Mouse (Mus musculus): ENCODE results near the gene Aurkb. TPM values are rescaled to one million over a fixed set of nuclear protein-coding genes. Genes with fewer than 3 reads are reported as not detected.
A peak's percentile ranks its signal among the peaks of the same experiment; 100 is the strongest.

Gene Aurkb
- polyA plus RNA-seq, 1 experiment from 2014 or later, result 120 TPM

DNA sequence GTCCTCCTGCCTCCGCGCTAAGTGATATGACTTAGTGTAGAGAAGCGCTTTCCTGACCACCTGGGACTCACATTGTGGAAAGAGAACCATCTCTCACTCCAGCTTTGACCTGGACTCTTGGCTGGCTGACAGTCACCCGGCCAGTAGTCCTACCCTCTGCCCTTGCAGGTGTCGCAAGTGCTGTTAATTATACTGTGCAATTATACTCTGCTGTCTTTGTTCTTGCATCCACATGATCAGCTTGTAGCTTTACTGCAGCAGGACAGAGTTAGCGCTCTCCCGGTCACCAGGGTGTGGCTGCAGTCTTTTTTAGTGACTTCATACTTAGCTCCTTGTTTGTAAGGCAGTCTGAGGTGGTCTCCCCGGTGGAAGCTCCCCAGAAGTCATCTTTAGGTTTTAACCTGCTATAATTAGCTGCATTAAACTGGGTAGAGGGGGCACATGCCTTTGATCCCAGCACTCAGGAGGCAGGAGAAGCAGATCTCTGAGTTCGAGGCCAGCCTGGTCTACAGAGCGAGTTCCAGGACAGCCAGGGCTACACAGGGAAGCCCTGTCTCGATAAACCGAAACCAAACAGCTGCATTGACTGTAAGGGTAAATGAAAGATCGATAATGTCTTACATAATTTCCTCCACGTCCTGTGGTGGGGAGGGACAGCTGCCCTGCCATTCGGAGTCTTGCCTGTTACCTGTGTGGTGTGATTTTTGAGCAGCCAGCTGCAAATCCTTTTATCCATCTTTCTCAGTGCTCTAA is 34.8 kb downstream of the Aurkb start:
- ATAC-seq (ENCODE audit: insufficient read depth, low FRiP score), result no peak
- H3K9me3 ChIP-seq (replicated peaks; ENCODE audit: control insufficient read depth, low read length), result no peaks in the 10 kb centered on the region
- no peaks in the 10 kb centered on the region for H3K4me1 ChIP-seq (ENCODE audit: control insufficient read depth, insufficient read depth, low read length)
- no peak overlapping the region for H3K27ac ChIP-seq (ENCODE audit: low read length)
- 77% methylated on average over 15 of the region's 15 CpGs for WGBS
- H3K4me3 ChIP-seq (replicated peaks; ENCODE audit: low read length), result no peak overlapping the region
- no peaks in the 10 kb centered on the region for H3K27me3 ChIP-seq (ENCODE audit: control insufficient read depth, insufficient read depth, low read length)
- no peaks in the 10 kb centered on the region for H3K36me3 ChIP-seq (ENCODE audit: control insufficient read depth, insufficient read depth, low read length)
- H3K9ac ChIP-seq (ENCODE audit: low read length), result no peak overlapping the region
- no peak overlapping the region for H3K4me2 ChIP-seq (ENCODE audit: low read depth, low read length)

GRCm38 (mm10) chr11:69080855-69081222 is 35.4 kb downstream of the Aurkb start:
- H3K9ac ChIP-seq (ENCODE audit: low read length), result no peak overlapping the region
- no peak overlapping the region for H3K27ac ChIP-seq (ENCODE audit: low read length)
- no peaks in the 10 kb centered on the region for H3K36me3 ChIP-seq (ENCODE audit: control insufficient read depth, insufficient read depth, low read length)
- no peak overlapping the region for H3K4me3 ChIP-seq (replicated peaks; ENCODE audit: low read length)
- H3K9me3 ChIP-seq (replicated peaks; ENCODE audit: control insufficient read depth, low read length), result no peaks in the 10 kb centered on the region
- no peaks in the 10 kb centered on the region for H3K4me1 ChIP-seq (ENCODE audit: control insufficient read depth, insufficient read depth, low read length)
- 84% methylated on average over 8 of the region's 8 CpGs for WGBS
- H3K27me3 ChIP-seq (ENCODE audit: control insufficient read depth, insufficient read depth, low read length), result no peaks in the 10 kb centered on the region
- no peak overlapping the region for H3K4me2 ChIP-seq (ENCODE audit: low read depth, low read length)
- ATAC-seq (ENCODE audit: insufficient read depth, low FRiP score), result no peak

DNA sequence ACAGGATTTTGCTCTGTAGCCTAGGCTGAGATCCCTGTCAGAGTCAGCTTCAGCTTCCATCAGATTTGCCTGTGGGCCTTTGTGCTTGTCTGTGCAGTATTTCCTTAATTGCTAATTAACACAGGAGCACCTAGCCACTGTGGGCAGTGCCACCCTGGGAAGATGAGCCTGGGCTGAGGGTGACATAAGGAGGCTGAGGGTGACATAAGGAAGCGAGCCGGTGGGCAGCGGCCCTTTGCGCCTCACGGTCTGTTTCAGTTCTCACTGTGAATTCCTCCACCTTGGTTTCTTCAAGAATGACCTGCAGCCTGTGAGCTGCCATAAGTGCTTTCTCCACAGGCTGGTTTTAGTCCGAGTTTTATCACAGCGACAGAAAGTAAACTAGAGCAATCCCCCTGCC is 36.2 kb downstream of the Aurkb start:
- H3K36me3 ChIP-seq (ENCODE audit: control insufficient read depth, insufficient read depth, low read length), result no peaks in the 10 kb centered on the region
- H3K9me3 ChIP-seq (replicated peaks; ENCODE audit: control insufficient read depth, low read length), result no peaks in the 10 kb centered on the region
- no peak overlapping the region for H3K4me3 ChIP-seq (replicated peaks; ENCODE audit: low read length)
- H3K9ac ChIP-seq (ENCODE audit: low read length), result no peak overlapping the region
- no peak for ATAC-seq (ENCODE audit: insufficient read depth, low FRiP score)
- H3K27me3 ChIP-seq (ENCODE audit: control insufficient read depth, insufficient read depth, low read length), result no peaks in the 10 kb centered on the region
- H3K27ac ChIP-seq (ENCODE audit: low read length), result no peak overlapping the region
- 74% methylated on average over 7 of the region's 7 CpGs for WGBS
- H3K4me2 ChIP-seq (ENCODE audit: low read depth, low read length), result no peak overlapping the region
- peaks cover 3% of the 10 kb centered on the region; the same call in 1 of the 2 replicates for H3K4me1 ChIP-seq (ENCODE audit: control insufficient read depth, insufficient read depth, low read length)

DNA sequence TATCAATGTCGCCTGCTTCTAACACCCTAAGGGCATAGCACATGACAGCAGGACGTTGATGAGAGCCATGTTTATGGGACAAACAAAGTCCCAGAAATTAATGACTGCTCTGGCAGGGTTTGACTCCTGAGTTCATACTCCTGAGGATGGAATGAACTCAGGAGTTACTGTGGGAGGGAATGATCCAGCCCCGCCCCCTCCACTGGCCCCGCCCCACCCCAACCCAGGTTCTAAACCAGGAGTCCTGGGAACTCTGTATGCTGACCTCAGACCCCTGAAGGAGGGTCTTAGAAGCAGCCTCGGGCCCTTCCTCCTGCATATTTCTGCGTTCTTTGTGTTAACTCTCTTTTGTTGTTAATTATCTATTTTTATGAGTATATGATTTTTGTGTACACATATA is 40.2 kb downstream of the Aurkb start:
- Histone ChIP-seq H3K36me3 (ENCODE audit: control insufficient read depth, insufficient read depth, low read length) (no peaks in the 10 kb centered on the region), H3K27ac (ENCODE audit: low read length) (no peak overlapping the region), H3K9ac (ENCODE audit: low read length) (no peak overlapping the region), H3K4me3 (replicated peaks; ENCODE audit: low read length) (no peak overlapping the region), H3K4me2 (ENCODE audit: low read depth, low read length) (no peak overlapping the region), H3K4me1 (ENCODE audit: control insufficient read depth, insufficient read depth, low read length) (peaks cover 27% of the 10 kb centered on the region), H3K27me3 (ENCODE audit: control insufficient read depth, insufficient read depth, low read length) (no peaks in the 10 kb centered on the region), H3K9me3 (replicated peaks; ENCODE audit: control insufficient read depth, low read length) (no peaks in the 10 kb centered on the region)
- 65% methylated on average over 6 of the region's 6 CpGs for WGBS
- no peak for ATAC-seq (ENCODE audit: insufficient read depth, low FRiP score)

DNA sequence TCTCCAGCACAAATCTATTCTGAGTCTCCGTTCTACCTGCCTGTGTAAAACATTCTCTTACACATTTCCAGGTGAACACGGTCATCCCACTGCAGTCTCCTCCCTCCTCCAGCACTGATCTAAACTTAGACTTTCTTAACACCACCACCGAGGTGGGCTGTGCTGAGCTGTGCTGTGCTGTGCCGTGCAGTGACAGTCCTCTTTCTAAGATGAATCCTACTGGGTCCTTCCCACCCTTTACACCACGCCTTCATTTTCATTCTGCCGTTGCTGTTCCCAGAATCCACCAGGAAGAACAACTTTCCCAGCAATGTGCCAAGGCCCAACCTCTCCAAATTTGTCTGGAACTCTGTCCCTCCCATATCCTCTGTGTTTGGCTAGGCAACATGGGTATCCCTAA is 40.9 kb downstream of the Aurkb start:
- peak overlapping the region; percentile 95 for H3K27ac ChIP-seq (ENCODE audit: low read length)

GRCm38 (mm10) chr11:69087082-69087481 is 41.6 kb downstream of the Aurkb start:
- Histone ChIP-seq H3K36me3 (ENCODE audit: control insufficient read depth, insufficient read depth, low read length) (no peaks in the 10 kb centered on the region), H3K27me3 (ENCODE audit: control insufficient read depth, insufficient read depth, low read length) (no peaks in the 10 kb centered on the region), H3K4me2 (ENCODE audit: low read depth, low read length) (no peak overlapping the region), H3K9ac (ENCODE audit: low read length) (peak overlapping the region; percentile 27; the same call in 1 of the 2 replicates), H3K4me3 (replicated peaks; ENCODE audit: low read length) (no peak overlapping the region), H3K4me1 (ENCODE audit: control insufficient read depth, insufficient read depth, low read length) (peaks cover 27% of the 10 kb centered on the region), H3K27ac (ENCODE audit: low read length) (peak overlapping the region; percentile 95), H3K9me3 (replicated peaks; ENCODE audit: control insufficient read depth, low read length) (no peaks in the 10 kb centered on the region)
- peak; percentile 55; the same call in 1 of the 2 replicates for ATAC-seq (ENCODE audit: insufficient read depth, low FRiP score)
- 27% methylated on average over 4 of the region's 4 CpGs for WGBS

More for the DNA sequence above, 40.9 kb downstream of the Aurkb start:
- 52% methylated on average over 6 of the region's 6 CpGs for WGBS
- Histone ChIP-seq H3K9me3 (replicated peaks; ENCODE audit: control insufficient read depth, low read length) (no peaks in the 10 kb centered on the region), H3K27me3 (ENCODE audit: control insufficient read depth, insufficient read depth, low read length) (no peaks in the 10 kb centered on the region), H3K4me1 (ENCODE audit: control insufficient read depth, insufficient read depth, low read length) (peaks cover 27% of the 10 kb centered on the region), H3K36me3 (ENCODE audit: control insufficient read depth, insufficient read depth, low read length) (no peaks in the 10 kb centered on the region), H3K4me2 (ENCODE audit: low read depth, low read length) (no peak overlapping the region), H3K4me3 (replicated peaks; ENCODE audit: low read length) (no peak overlapping the region), H3K9ac (ENCODE audit: low read length) (no peak overlapping the region)
- ATAC-seq (ENCODE audit: insufficient read depth, low FRiP score), result no peak

GRCm38 (mm10) chr11:69087597-69087996 is 42.1 kb downstream of the Aurkb start:
- H3K36me3 ChIP-seq (ENCODE audit: control insufficient read depth, insufficient read depth, low read length), result peaks cover 2% of the 10 kb centered on the region; the same call in 1 of the 2 replicates
- no peaks in the 10 kb centered on the region for H3K27me3 ChIP-seq (ENCODE audit: control insufficient read depth, insufficient read depth, low read length)
- peaks cover 27% of the 10 kb centered on the region for H3K4me1 ChIP-seq (ENCODE audit: control insufficient read depth, insufficient read depth, low read length)
- no peaks in the 10 kb centered on the region for H3K9me3 ChIP-seq (replicated peaks; ENCODE audit: control insufficient read depth, low read length)
- WGBS, result 61% methylated on average over 2 of the region's 2 CpGs
- no peak for ATAC-seq (ENCODE audit: insufficient read depth, low FRiP score)
- no peak overlapping the region for H3K9ac ChIP-seq (ENCODE audit: low read length)
- no peak overlapping the region; the same call in 1 of the 2 replicates for H3K4me2 ChIP-seq (ENCODE audit: low read depth, low read length)
- H3K27ac ChIP-seq (ENCODE audit: low read length), result peak overlapping the region; percentile 95
- H3K4me3 ChIP-seq (replicated peaks; ENCODE audit: low read length), result no peak overlapping the region

DNA sequence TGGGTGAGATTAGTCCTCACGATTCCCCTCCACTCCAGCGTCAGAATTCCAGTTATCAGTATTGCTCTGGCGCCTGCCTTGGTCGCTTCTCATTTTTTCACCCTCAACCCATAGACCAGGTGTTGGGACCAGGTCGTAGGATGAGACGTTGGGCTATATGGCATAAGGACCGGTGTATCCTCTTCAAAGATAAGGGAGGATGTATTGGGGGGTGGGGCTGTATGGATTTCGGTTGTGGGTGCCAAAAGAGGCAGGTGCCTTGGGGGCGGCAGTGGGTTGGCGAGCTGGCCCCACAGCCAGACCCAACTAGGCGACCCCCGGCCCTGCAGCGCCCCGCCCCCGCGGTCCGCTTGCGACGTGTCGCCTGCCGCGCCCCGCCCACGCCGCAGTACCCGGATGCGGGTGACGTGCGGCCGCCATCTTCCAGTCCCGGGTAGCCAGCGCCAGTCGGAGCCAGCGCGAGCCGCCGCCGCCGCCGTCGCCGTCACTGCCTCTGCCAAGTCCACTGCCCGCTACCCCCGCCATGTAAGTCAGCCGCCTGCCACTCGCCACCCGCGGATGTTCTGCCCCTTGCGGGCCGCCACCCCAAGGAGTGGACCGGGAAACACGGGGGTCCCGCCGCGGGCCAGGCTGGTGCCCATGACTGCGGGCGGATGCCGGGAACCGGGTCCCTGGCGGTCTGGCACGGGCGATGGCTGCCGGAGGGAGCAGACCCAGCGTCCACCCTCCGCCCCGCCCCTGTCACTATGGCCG is 42.8 kb downstream of the Aurkb start, which contains the start of gene Vamp2:
TSS of gene Vamp2 (plus strand) at position 388 of the 753 bp plus-strand sequence.
- Histone ChIP-seq H3K27me3 (ENCODE audit: control insufficient read depth, insufficient read depth, low read length) (no peaks in the 10 kb centered on the region), H3K4me2 (ENCODE audit: low read depth, low read length) (peak within 1 kb of the TSS; percentile 87), H3K4me3 (replicated peaks; ENCODE audit: low read length) (peak within 1 kb of the TSS; percentile 73), H3K9ac (ENCODE audit: low read length) (peak within 1 kb of the TSS; percentile 97), H3K27ac (ENCODE audit: low read length) (peak within 1 kb of the TSS; percentile 95), H3K36me3 (ENCODE audit: control insufficient read depth, insufficient read depth, low read length) (peaks cover 4% of the 10 kb centered on the region; the same call in 1 of the 2 replicates), H3K4me1 (ENCODE audit: control insufficient read depth, insufficient read depth, low read length) (peaks cover 30% of the 10 kb centered on the region), H3K9me3 (replicated peaks; ENCODE audit: control insufficient read depth, low read length) (no peaks in the 10 kb centered on the region)
- ATAC-seq (ENCODE audit: insufficient read depth, low FRiP score), result peak; percentile 80; the same call in 1 of the 2 replicates
- under 1% methylated on average over 61 of the region's 67 CpGs for WGBS
